Comparison of ENCODE assay signal across 18 mouse cellular contexts in genomic region chr13:44711882-44712281, GRCm38 (mm10).
"Had no signal": no experiment of that assay in that cellular context is flagged by ENCODE, and none has a peak within 500 bp of the region (broad histone marks: within the 10 kb centered on the region; RNA-seq: fewer than 3 reads in every experiment).

No protein-coding gene starts in this region.

- ATAC-seq: liver, postnatal 0 days had no signal

- H3K9me3 ChIP-seq: limb, embryonic 10.5 days; liver, embryonic 13.5 days; lung, embryonic 15.5 days; megakaryocyte, embryonic 14.5 days; neural tube, embryonic 12.5 days had no signal

- H3K36me3 ChIP-seq: limb, embryonic 10.5 days; liver, embryonic 13.5 days; lung, embryonic 15.5 days; neural tube, embryonic 12.5 days had no signal

- H3K27me3 ChIP-seq: liver, embryonic 13.5 days; lung, embryonic 15.5 days; megakaryocyte, embryonic 14.5 days; neural tube, embryonic 12.5 days had no signal

- H3K27ac ChIP-seq: left cerebral cortex, adult 2 months; limb, embryonic 10.5 days; lung, embryonic 15.5 days; macrophage; neural tube, embryonic 12.5 days had no signal

- H3K9ac ChIP-seq: liver, embryonic 13.5 days; liver, postnatal 0 days; lung, embryonic 15.5 days; neural tube, embryonic 12.5 days had no signal

- H3K4me2 ChIP-seq: liver, embryonic 13.5 days; lung, embryonic 15.5 days; neural tube, embryonic 12.5 days had no signal

- DNase-seq: kidney, adult 11 months; kidney, adult 9 months; kidney, postnatal 10 days; liver, embryonic 13.5 days; liver, postnatal 0 days; lung, postnatal 14 days; midbrain, embryonic 14.5 days; retina, postnatal 1 day; right cerebral cortex, postnatal 4 days; spleen, adult 18-20 months; thymus, adult 2 months; thymus, postnatal 25 days had no signal

- H3K4me3 ChIP-seq: left cerebral cortex, adult 2 months; limb, embryonic 10.5 days; liver, embryonic 13.5 days; lung, embryonic 15.5 days; megakaryocyte, embryonic 14.5 days; neural tube, embryonic 12.5 days had no signal
